Mouse (Mus musculus): Measurements from ENCODE around the gene Timm10b. TPM values are rescaled to one million over a fixed set of nuclear protein-coding genes. Genes with fewer than 3 reads are reported as not detected.
A peak's percentile ranks its signal among the peaks of the same experiment; 100 is the strongest.

Timm10b gene
- polyA plus RNA-seq, 1 experiment from 2014 or later: 209 TPM

DNA sequence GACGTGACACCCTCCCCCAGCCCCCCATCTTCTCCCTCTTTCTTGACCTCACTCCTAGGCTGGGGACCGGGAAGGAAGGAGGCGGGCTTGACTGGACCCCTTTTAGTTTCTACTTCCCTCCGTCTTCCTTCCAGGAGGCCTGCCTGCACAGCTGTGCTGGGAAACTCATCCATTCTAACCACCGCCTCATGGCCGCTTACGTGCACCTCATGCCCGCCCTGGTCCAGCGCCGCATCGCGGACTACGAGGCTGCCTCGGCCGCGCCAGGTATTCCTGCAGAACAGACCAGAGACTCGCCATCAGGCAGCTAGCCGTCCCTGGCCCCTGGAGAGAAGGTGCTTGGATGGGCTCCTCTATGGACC is 1.0 kb downstream of the Timm10b start:
- Histone ChIP-seq H3K9me3 (replicated peaks) (no peaks in the 10 kb centered on the region), H3K9ac (peak overlapping the region; percentile 79), H3K27me3 (no peaks in the 10 kb centered on the region), H3K27ac (replicated peaks) (peak overlapping the region; percentile 95), H3K4me1 (peaks cover 32% of the 10 kb centered on the region), H3K4me2 (replicated peaks) (peak overlapping the region; percentile 86), H3K36me3 (peaks cover 40% of the 10 kb centered on the region), H3K4me3 (replicated peaks) (peak overlapping the region; percentile 85)
- WGBS: under 1% methylated on average over 18 of the region's 18 CpGs
- 0 out of 2 replicates have a peak, but pooled peaks have one; percentile 1 for ATAC-seq (ENCODE audit: insufficient number of reproducible peaks, low FRiP score, low TSS enrichment, low read depth)

DNA sequence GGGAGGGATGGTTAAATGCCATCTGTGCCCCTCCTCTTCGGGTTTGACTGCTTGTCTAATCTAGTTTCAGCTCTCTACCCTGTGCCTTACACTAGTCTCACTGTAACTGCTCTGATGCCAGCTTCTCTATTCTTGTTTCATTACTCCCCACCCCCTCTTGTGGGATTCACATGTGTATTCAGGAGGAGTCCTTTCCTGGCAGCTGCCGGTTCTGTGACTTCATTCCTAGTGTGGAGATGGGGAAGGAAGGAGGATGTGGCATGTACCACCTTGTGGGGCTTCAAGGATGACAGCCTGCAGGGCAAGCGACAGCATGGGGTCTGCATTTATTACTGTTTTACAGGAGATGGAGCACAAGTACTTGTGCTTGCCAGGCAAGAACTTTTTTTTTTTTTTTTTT is 2.1 kb downstream of the Timm10b start:
- Histone ChIP-seq H3K27me3 (no peaks in the 10 kb centered on the region), H3K4me2 (replicated peaks) (peak overlapping the region; percentile 86; the same call in 1 of the 2 replicates), H3K36me3 (peaks cover 30% of the 10 kb centered on the region), H3K4me1 (peaks cover 32% of the 10 kb centered on the region), H3K4me3 (replicated peaks) (peak overlapping the region; percentile 85), H3K27ac (replicated peaks) (0 out of 2 replicates have a peak overlapping the region, but pooled peaks have one; percentile 12), H3K9me3 (replicated peaks) (no peaks in the 10 kb centered on the region), H3K9ac (no peak overlapping the region)
- ATAC-seq (ENCODE audit: insufficient number of reproducible peaks, low FRiP score, low TSS enrichment, low read depth): no peak
- WGBS: 48% methylated on average over 3 of the region's 3 CpGs

DNA sequence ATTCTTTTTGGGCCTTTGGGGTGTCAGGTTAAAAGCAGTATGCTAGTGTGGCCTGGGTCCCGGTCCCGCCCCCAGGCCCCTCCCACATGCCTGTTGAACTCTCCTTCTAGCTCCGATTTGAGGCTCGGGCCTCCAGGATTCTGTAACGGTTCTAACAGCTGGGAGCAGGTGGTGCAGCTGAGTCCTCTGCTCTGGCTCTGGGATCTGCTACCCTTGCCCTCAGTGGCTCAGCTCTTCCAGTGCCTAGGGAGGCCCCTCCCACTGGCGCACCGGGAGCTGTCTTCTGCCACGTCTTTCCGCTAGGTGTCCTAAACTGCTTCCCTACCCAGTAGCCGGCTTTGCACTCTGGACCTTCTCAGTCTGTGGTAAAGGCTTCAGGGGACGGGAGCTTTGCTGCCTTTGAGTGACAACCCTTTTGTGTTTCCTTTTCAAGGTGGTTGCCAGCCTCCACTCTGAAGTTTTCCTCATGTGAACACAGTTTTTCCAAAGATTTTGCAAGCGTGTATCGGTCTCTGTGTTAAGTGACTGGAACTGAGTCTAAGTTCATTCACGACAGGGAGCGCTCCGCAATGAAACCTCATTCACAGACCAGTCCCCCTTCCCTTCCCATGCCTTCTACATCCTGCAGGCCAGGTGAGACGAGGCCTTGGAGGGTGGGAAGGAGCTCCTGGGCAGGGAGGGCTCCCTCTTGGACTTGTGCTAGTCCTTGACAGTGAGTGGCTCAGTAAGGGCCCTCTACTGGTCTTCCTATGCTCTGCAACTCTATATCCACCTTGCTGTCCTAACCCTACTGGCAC is 11.0 kb downstream of the Timm10b start, which contains the start of gene Dnhd1:
TSS of gene Dnhd1 (plus strand) at position 189 of the 797 bp plus-strand sequence.
- Histone ChIP-seq H3K4me3 (replicated peaks) (peak within 1 kb of the TSS; percentile 49), H3K4me2 (replicated peaks) (peak within 1 kb of the TSS; percentile 83), H3K9ac (peak within 1 kb of the TSS; percentile 31), H3K27ac (replicated peaks) (peak within 1 kb of the TSS; percentile 71), H3K4me1 (peaks cover 8% of the 10 kb centered on the region), H3K36me3 (peaks cover 3% of the 10 kb centered on the region; the same call in 1 of the 2 replicates), H3K27me3 (no peaks in the 10 kb centered on the region), H3K9me3 (replicated peaks) (no peaks in the 10 kb centered on the region)
- WGBS: 2% methylated on average over 17 of the region's 17 CpGs
- ATAC-seq (ENCODE audit: insufficient number of reproducible peaks, low FRiP score, low TSS enrichment, low read depth): peak; percentile 90

DNA sequence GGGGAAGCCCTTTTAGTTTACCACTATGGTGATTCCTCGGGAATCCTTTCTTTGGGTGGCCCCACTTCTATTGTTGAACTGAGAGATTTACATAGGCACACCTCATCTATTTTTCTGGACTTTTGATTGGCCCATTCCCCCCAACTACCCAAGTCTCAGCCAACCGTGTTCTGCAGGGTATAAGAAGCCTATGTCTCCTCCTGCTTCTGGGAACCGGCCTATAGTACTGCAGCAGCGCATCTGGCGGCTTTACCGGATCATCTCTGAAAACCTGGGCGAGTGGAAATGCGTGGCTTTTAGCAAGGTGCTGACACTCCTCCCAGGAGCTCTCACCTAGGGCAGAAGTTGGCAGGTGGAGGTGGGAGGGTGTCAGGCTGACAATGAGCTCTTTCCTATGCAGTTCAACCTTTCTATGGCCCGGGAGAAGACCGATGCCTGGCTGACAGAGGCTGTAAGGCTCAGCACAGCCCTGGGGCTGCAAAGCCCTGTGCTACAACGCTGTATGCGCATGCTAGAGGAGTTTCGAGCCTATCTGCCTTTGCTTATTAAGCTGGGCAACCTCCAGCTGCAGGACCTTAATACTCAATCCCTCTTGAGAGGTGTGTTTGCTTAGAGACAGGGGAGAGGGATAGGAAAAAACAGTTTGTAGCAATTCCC is 45.8 kb downstream of the Timm10b start:
- H3K27me3 ChIP-seq: no peaks in the 10 kb centered on the region
- no peak overlapping the region for H3K4me2 ChIP-seq (replicated peaks)
- H3K36me3 ChIP-seq: no peaks in the 10 kb centered on the region
- no peak overlapping the region for H3K9ac ChIP-seq
- no peak overlapping the region for H3K4me3 ChIP-seq (replicated peaks)
- 18% methylated on average over 13 of the region's 13 CpGs for WGBS
- no peak for ATAC-seq (ENCODE audit: insufficient number of reproducible peaks, low FRiP score, low TSS enrichment, low read depth)
- H3K27ac ChIP-seq (replicated peaks): no peak overlapping the region
- H3K9me3 ChIP-seq (replicated peaks): no peaks in the 10 kb centered on the region
- no peaks in the 10 kb centered on the region for H3K4me1 ChIP-seq

DNA sequence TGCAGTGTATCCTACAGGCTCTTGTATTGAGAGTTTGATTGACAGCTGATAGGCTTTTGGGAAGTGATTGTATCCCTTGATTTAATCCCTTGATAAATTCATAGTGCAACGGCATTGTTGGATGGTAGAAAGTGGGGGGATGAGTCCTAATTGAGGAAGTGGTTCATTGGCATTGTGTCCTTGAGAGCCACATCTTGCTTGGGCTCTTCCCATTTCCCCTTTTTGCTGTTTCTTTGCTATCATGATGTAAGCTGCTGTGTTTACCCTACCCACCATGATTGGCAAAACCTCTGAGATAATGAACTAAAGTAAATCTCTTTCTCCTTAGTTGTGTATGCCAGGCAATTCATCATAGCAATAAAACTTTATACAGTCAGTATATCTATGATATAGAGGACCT is 51.0 kb downstream of the Timm10b start:
- Histone ChIP-seq H3K4me2 (replicated peaks) (no peak overlapping the region), H3K36me3 (no peaks in the 10 kb centered on the region), H3K27me3 (no peaks in the 10 kb centered on the region), H3K27ac (replicated peaks) (no peak overlapping the region), H3K9me3 (replicated peaks) (no peaks in the 10 kb centered on the region), H3K4me1 (no peaks in the 10 kb centered on the region), H3K9ac (no peak overlapping the region), H3K4me3 (replicated peaks) (no peak overlapping the region)
- 58% methylated on average over 1 of the region's 1 CpGs for WGBS
- ATAC-seq (ENCODE audit: insufficient number of reproducible peaks, low FRiP score, low TSS enrichment, low read depth): no peak

Other genes with a start within 250 kb of the Timm10b start
- 41.3 and 44.0 TPM in 2 replicates for gene Fam160a2, start 240.0 kb upstream of the Timm10b start, polyA plus RNA-seq (2015; fragmentation: Nextera tagmentation; extraction: Ambion mirVana)
- gene Cnga4, start 235.5 kb upstream of the Timm10b start, polyA plus RNA-seq (2015; fragmentation: Nextera tagmentation; extraction: Ambion mirVana): 0.51 and 0.87 TPM in 2 replicates
- 0.48 and 0.49 TPM in 2 replicates for gene Cckbr, start 214.3 kb upstream of the Timm10b start, polyA plus RNA-seq (2015; fragmentation: Nextera tagmentation; extraction: Ambion mirVana)
- 150 and 156 TPM in 2 replicates for gene Cavin3, start 157.8 kb upstream of the Timm10b start, polyA plus RNA-seq (2015; fragmentation: Nextera tagmentation; extraction: Ambion mirVana)
- gene Smpd1, start 85.7 kb upstream of the Timm10b start, polyA plus RNA-seq (2015; fragmentation: Nextera tagmentation; extraction: Ambion mirVana): 54.6 and 58.9 TPM in 2 replicates
- 53.1 and 63.4 TPM in 2 replicates for gene Apbb1, start 58.4 kb upstream of the Timm10b start, polyA plus RNA-seq (2015; fragmentation: Nextera tagmentation; extraction: Ambion mirVana)
- 0.32 and 0.33 TPM in 2 replicates for gene Hpx, start 39.9 kb upstream of the Timm10b start, polyA plus RNA-seq (2015; fragmentation: Nextera tagmentation; extraction: Ambion mirVana)
- gene Trim3, start 6.5 kb upstream of the Timm10b start, polyA plus RNA-seq (2015; fragmentation: Nextera tagmentation; extraction: Ambion mirVana): 45.2 and 48.1 TPM in 2 replicates
- gene Arfip2, start 360 bp downstream of the Timm10b start, polyA plus RNA-seq (2015; fragmentation: Nextera tagmentation; extraction: Ambion mirVana): 96.7 and 97.7 TPM in 2 replicates
- gene Gm45799, start 496 bp downstream of the Timm10b start, polyA plus RNA-seq (2015; fragmentation: Nextera tagmentation; extraction: Ambion mirVana): 30.0 and 33.1 TPM in 2 replicates
- 1.1 and 2.8 TPM in 2 replicates for gene Dnhd1, start 10.8 kb downstream of the Timm10b start, polyA plus RNA-seq (2015; fragmentation: Nextera tagmentation; extraction: Ambion mirVana)
- 357 and 386 TPM in 2 replicates for gene Ilk, start 96.5 kb downstream of the Timm10b start, polyA plus RNA-seq (2015; fragmentation: Nextera tagmentation; extraction: Ambion mirVana)
- gene Rrp8, start 97.3 kb downstream of the Timm10b start, polyA plus RNA-seq (2015; fragmentation: Nextera tagmentation; extraction: Ambion mirVana): 35.4 and 40.9 TPM in 2 replicates
- 128 and 131 TPM in 2 replicates for gene Taf10, start 104.3 kb downstream of the Timm10b start, polyA plus RNA-seq (2015; fragmentation: Nextera tagmentation; extraction: Ambion mirVana)
- 67.0 and 82.0 TPM in 2 replicates for gene Tpp1, start 112.2 kb downstream of the Timm10b start, polyA plus RNA-seq (2015; fragmentation: Nextera tagmentation; extraction: Ambion mirVana)
- 15.5 and 17.7 TPM in 2 replicates for gene Dchs1, start 147.6 kb downstream of the Timm10b start, polyA plus RNA-seq (2015; fragmentation: Nextera tagmentation; extraction: Ambion mirVana)
- gene Mrpl17, start 171.0 kb downstream of the Timm10b start, polyA plus RNA-seq (2015; fragmentation: Nextera tagmentation; extraction: Ambion mirVana): 345 and 355 TPM in 2 replicates